Mouse (Mus musculus) neural tube, embryonic 15.5 days (tissue): ENCODE results near the gene Glrx3. TPM values are rescaled to one million over a fixed set of nuclear protein-coding genes. Genes with fewer than 3 reads are reported as not detected.

Source experiments
- ATAC-seq: fragments of 200-750 bp; cut with Nextera tagmentation; 2 replicates; pipeline ENCODE4 v1.8.0; 2017; ENCODE audit warnings: mild to moderate bottlenecking, moderate TSS enrichment, moderate library complexity; ENCODE audit not compliant: low FRiP score
- H3K27ac ChIP-seq: fragments of 300-500 bp; sonication (generic); replicated peaks from 2 replicates; pipeline ENCODE4 v1.5.1; 2015; ENCODE audit warnings: mild to moderate bottlenecking, inconsistent platforms
- H3K27me3 ChIP-seq: fragments of 300-500 bp; sonication (generic); replicated peaks from 2 replicates; pipeline ENCODE4 v1.6.1; 2015; ENCODE audit warnings: inconsistent platforms
- H3K36me3 ChIP-seq: fragments of 300-500 bp; sonication (generic); 2 replicates; pipeline ENCODE4 v1.6.1; 2015; ENCODE audit warnings: inconsistent platforms
- H3K4me1 ChIP-seq: fragments of 300-500 bp; sonication (generic); 2 replicates; pipeline ENCODE4 v1.6.1; 2015; ENCODE audit warnings: inconsistent platforms
- H3K4me2 ChIP-seq: fragments of 300-500 bp; sonication (generic); 2 replicates; pipeline ENCODE4 v1.6.1; 2015; ENCODE audit warnings: inconsistent platforms, mild to moderate bottlenecking, moderate library complexity
- H3K4me3 ChIP-seq: fragments of 300-500 bp; sonication (generic); replicated peaks from 2 replicates; pipeline ENCODE4 v1.5.1; 2015; ENCODE audit warnings: mild to moderate bottlenecking, inconsistent platforms
- H3K9ac ChIP-seq: fragments of 300-500 bp; sonication (generic); replicated peaks from 2 replicates; pipeline ENCODE4 v1.6.1; 2015; ENCODE audit warnings: mild to moderate bottlenecking, inconsistent platforms
- H3K9me3 ChIP-seq: fragments of 300-500 bp; sonication (generic); replicated peaks from 2 replicates; pipeline ENCODE4 v1.6.1; 2016; ENCODE audit warnings: inconsistent platforms
- WGBS: fragments of 180-500 bp; shearing (Covaris S2); methylation state at CpG from one replicate; pipeline ENCODE4 v1.1.7; 2015; ENCODE audit warnings: mixed read lengths; 5-methylcytosine and 5-hydroxymethylcytosine counted together
- polyA plus RNA-seq: library from polyadenylated mRNA; unstranded; fragments of >200 nt; fragmentation: Nextera tagmentation; extraction: Ambion mirVana; gene quantifications from 2 replicates; pipeline ENCODE4 v1.2.1, GENCODE M21; 2015

Gene Glrx3
- polyA plus RNA-seq, 1 experiment from 2014 or later, result 280 TPM

DNA sequence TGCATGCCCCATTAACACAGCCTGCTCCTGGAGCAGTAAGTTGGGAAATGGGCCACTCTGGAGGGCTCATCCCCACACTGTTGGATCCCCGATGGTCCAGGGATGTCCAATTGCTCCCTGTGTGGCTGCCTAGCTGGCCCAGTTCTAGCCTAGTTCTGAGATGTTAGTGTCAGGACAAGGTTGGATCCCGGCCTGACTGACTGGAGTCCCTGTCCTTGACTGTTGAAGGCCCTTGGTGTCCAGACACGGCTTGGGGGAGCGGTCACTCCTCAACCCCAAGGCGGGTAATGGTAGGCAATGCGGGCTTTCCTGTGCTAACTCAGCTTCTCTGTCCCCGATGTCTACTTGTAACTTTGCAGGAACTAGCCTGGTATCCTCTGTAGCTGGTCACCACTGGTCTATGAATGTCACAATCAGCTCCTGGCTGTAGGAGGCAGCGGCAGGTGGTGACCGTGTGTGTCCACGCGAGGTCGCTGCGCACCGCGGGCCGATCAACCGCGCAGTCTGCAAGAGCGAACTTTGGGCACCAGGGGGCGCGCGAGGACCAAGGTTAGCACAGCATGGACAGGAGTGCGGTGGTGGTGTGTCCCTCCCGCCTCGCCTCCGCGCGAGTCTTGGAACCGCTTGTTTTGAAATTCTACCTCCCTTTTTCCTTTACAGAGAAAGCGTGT, 40.7 kb downstream of the Glrx3 start:
- H3K27ac ChIP-seq, result no peak overlapping the region
- WGBS, result 15% methylated on average over 30 of the region's 30 CpGs
- no peaks in the 10 kb centered on the region for H3K36me3 ChIP-seq
- no peaks in the 10 kb centered on the region; the same call in 1 of the 2 replicates for H3K27me3 ChIP-seq
- H3K4me2 ChIP-seq, result peak overlapping the region; percentile 52
- H3K4me3 ChIP-seq, result peak overlapping the region; percentile 26
- no peaks in the 10 kb centered on the region for H3K9me3 ChIP-seq
- H3K9ac ChIP-seq, result 0 out of 2 replicates have a peak overlapping the region, but pooled peaks have one; percentile 34
- ATAC-seq, result peak; percentile 93
- H3K4me1 ChIP-seq, result peaks cover 5% of the 10 kb centered on the region

DNA sequence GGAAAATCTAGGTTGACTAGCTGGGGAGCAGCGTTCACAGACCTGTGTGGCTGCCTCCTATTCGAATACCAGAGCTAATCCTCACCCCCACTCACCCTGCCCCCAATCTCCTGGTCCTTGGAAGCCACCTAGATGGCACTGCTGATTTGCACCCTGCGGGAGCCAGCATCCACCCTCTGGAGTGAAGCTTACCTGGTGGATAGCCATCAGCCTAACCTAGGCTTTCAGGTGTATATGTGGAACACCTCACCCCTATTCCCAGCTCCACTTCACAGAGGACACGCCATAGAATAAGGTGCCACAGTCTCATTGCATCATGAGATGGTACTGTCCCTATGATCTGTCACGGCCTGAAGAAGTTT, 41.2 kb downstream of the Glrx3 start:
- Histone ChIP-seq H3K36me3 (no peaks in the 10 kb centered on the region), H3K4me2 (peak overlapping the region; percentile 52), H3K9me3 (no peaks in the 10 kb centered on the region), H3K27ac (no peak overlapping the region), H3K4me3 (peak overlapping the region; percentile 26), H3K27me3 (no peaks in the 10 kb centered on the region; the same call in 1 of the 2 replicates), H3K4me1 (peaks cover 5% of the 10 kb centered on the region), H3K9ac (0 out of 2 replicates have a peak overlapping the region, but pooled peaks have one; percentile 34)
- peak; percentile 28; the same call in 1 of the 2 replicates for ATAC-seq
- 26% methylated on average over 5 of the region's 5 CpGs for WGBS

DNA sequence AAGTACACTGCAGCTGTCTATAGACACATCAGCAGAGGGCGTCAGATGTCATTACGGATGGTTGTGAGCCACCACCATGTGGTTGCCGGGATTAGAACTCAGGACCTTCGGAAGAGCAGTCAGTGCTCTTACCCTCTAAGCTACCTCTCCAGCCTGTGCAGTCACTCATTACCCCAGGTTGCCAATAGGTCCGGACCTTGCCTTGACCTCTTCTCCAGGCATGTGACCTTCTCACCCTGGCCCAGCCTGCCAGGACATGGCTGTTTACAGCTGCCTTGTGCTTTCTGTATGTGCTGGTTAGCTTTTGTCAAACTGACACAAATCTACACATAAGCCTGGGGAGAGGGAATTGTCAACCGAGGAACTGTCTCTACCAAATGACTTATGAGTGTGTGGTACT, 43.4 kb downstream of the Glrx3 start:
- ATAC-seq, result no peak
- Histone ChIP-seq H3K4me3 (no peak overlapping the region), H3K9me3 (no peaks in the 10 kb centered on the region), H3K27me3 (no peaks in the 10 kb centered on the region; the same call in 1 of the 2 replicates), H3K27ac (no peak overlapping the region), H3K36me3 (no peaks in the 10 kb centered on the region), H3K9ac (no peak overlapping the region), H3K4me1 (peaks cover 5% of the 10 kb centered on the region), H3K4me2 (no peak overlapping the region)
- WGBS, result 74% methylated on average over 6 of the region's 6 CpGs

DNA sequence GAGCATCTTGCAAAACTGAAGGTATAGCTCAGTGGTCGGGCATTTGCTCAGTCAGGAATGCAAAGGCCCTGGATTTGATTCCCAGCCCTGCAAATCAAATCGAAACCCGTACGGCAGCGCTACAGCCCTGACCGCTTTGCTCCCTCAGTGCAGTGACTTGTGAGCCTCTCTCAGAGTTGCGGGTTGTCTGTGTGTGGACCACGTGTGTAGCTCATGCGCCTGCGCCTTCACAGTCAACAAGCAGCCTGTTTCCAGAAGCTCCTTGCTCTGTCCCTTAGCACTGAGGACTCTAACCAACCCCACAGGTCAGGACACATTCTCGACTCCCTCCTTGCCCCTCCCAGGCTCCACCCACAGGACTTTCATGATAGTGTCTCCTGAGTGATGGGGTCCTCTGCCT, 46.6 kb downstream of the Glrx3 start:
- Histone ChIP-seq H3K4me3 (no peak overlapping the region), H3K27ac (no peak overlapping the region), H3K9ac (no peak overlapping the region), H3K4me1 (no peaks in the 10 kb centered on the region), H3K36me3 (no peaks in the 10 kb centered on the region), H3K9me3 (no peaks in the 10 kb centered on the region), H3K4me2 (no peak overlapping the region), H3K27me3 (no peaks in the 10 kb centered on the region)
- no peak for ATAC-seq
- WGBS, result 87% methylated on average over 11 of the region's 11 CpGs

DNA sequence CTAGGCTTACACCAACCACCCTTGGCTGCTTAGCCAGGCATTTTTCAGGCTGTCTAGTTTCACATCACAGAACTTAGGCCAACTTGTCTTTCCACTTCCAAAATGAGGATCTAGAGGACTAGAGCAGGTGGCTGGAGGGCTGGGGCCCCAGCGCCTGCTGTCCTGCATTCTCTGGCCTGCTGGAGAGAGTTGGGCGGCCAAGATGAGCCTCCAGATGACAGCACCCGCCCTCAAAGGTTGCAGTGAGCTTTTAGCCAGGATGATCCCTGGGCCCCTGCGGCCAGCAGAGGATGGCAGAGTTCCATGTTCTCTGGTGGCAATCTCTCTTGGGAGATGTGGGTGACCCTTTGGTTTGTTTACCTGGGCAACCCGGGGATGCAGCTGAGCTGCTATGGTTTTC, 51.0 kb downstream of the Glrx3 start:
- Histone ChIP-seq H3K9me3 (no peaks in the 10 kb centered on the region), H3K36me3 (no peaks in the 10 kb centered on the region), H3K4me1 (peaks cover 10% of the 10 kb centered on the region), H3K4me3 (no peak overlapping the region), H3K27ac (no peak overlapping the region), H3K9ac (no peak overlapping the region), H3K4me2 (no peak overlapping the region), H3K27me3 (no peaks in the 10 kb centered on the region)
- 77% methylated on average over 5 of the region's 5 CpGs for WGBS
- no peak for ATAC-seq

DNA sequence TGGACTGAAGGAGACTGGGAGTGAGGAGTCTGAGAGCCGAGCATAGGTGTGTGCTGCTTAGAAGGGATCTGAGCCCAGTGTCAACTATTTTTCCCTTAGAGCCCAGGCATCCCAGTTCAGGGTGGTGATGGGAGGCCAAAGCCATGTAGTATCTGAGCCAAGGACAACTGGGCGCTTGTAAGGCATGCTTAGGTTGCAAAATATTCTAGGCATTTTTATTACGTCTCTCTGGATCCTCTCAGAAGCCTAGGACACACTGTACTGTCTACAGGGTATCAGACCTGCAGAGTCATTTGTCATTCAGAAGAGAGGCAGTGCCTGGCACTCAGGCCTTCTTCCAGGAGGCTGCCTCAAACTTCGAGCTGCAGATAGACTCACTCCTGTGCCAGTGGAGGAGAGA, 53.3 kb downstream of the Glrx3 start:
- no peak for ATAC-seq
- Histone ChIP-seq H3K9me3 (no peaks in the 10 kb centered on the region), H3K36me3 (no peaks in the 10 kb centered on the region), H3K4me2 (no peak overlapping the region), H3K9ac (no peak overlapping the region), H3K27ac (peak overlapping the region; percentile 61), H3K4me1 (peaks cover 15% of the 10 kb centered on the region), H3K4me3 (no peak overlapping the region), H3K27me3 (no peaks in the 10 kb centered on the region)
- 72% methylated on average over 4 of the region's 4 CpGs for WGBS

DNA sequence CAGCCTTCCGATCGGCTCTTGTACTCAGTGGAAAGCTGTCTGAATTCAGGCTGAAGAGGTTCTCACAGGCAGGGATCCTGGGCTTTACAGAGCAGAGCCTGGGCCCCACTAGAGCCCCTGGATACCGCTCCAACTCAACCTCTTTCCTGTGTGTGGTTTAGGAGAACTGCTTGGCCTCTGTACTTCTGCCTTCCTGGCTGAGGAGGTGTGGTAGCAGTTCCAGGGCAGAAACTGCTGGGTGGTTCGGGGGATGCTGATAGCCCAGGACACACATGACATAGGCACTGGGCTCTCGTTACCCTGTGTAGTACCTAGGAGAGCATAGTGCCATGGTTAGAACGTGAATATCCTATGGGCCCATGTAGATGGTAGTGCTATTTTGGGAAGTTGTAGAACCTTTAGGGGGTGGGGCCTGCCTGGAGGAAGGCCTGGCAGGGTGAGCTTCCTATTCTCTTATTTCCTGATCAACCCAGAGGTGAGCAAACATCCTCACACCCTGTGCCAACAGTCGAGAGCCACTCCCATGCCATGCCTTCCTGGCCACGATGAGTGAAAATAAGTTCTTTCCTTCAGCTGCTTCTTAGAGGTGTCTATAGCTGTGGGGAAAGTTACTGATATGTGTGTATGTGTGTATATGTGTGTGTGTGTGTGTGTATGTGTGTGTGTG, 55.0 kb downstream of the Glrx3 start:
- H3K36me3 ChIP-seq, result no peaks in the 10 kb centered on the region
- no peak overlapping the region for H3K9ac ChIP-seq
- ATAC-seq, result no peak
- WGBS, result 91% methylated on average over 8 of the region's 8 CpGs
- H3K27me3 ChIP-seq, result no peaks in the 10 kb centered on the region
- no peak overlapping the region for H3K4me2 ChIP-seq
- H3K9me3 ChIP-seq, result no peaks in the 10 kb centered on the region
- no peak overlapping the region for H3K4me3 ChIP-seq
- H3K27ac ChIP-seq, result no peak overlapping the region
- H3K4me1 ChIP-seq, result peaks cover 18% of the 10 kb centered on the region

DNA sequence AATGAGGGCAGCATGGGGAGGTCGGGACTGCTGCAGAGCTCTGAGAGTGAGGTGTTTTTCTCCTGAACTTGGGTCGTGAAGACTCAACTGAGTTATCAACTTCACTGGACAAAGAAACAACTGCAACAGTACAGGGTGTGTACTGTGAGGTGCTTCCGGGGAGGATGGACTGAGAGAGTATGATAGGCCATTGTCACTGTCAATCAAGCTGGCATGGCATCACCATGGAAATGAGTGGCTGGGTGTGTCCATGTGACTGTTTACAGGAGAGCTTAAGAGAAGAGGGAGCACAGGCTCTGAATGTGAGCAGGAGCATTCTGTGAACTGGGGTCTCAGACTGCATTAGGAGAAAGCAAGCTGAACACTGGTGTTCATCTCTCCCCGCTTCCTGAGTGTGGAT, 61.3 kb downstream of the Glrx3 start:
- no peak overlapping the region for H3K4me2 ChIP-seq
- WGBS, result 82% methylated on average over 4 of the region's 4 CpGs
- no peaks in the 10 kb centered on the region for H3K36me3 ChIP-seq
- H3K27ac ChIP-seq, result no peak overlapping the region
- no peaks in the 10 kb centered on the region for H3K9me3 ChIP-seq
- ATAC-seq, result no peak
- H3K9ac ChIP-seq, result no peak overlapping the region
- no peak overlapping the region for H3K4me3 ChIP-seq
- no peaks in the 10 kb centered on the region for H3K27me3 ChIP-seq
- H3K4me1 ChIP-seq, result peaks cover 11% of the 10 kb centered on the region; the same call in 1 of the 2 replicates

DNA sequence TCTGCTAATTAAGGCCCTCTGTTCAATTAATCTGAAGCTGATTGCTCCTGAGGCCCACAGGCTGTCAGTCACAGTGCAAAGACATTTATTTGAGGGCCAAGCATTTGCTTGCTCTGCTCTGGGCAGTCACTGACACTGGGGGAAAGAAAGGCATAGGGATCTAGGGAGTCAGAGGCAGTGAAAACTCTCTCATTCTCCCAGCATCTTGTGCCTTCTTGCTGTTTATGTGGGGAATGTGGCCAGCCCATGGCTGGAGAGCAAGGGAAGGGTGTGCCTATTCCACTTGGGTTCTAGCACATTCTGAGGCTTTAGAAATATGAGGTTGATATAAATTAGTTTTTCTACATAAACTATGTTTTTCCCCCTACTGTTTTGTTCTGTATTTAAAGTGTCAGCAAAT, 80.2 kb downstream of the Glrx3 start:
- Histone ChIP-seq H3K4me2 (no peak overlapping the region), H3K9me3 (no peaks in the 10 kb centered on the region), H3K27ac (no peak overlapping the region), H3K9ac (no peak overlapping the region), H3K4me1 (no peaks in the 10 kb centered on the region), H3K4me3 (no peak overlapping the region), H3K27me3 (no peaks in the 10 kb centered on the region), H3K36me3 (no peaks in the 10 kb centered on the region)
- ATAC-seq, result no peak

DNA sequence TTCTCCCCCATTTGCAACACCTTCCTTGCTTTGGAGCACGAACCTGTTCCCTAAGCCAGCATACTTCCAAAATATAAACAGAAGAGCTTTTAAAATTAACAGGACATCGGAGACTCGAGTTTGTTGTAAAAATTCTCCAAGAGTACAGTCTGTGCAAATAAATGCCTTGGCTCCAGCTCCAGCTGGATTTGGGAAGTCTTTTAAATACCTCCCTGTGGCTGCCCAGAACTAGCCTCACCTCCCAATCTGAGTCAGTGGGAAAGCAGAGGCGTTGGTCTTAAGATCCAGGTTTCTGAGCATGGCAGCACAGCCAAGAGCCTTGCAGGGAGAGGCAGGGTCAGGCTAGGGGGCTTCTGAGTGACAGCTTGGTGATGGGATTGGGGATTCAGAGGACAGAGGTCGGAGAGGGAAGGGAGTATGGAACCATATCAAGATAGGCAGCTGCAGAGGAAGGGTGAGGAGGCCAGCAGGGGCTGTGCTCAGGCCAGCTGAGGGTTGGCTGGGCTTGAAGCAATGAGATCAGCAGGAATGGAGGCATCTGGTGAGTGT, 80.7 kb downstream of the Glrx3 start:
- no peaks in the 10 kb centered on the region for H3K27me3 ChIP-seq
- no peak overlapping the region for H3K4me3 ChIP-seq
- H3K4me2 ChIP-seq, result no peak overlapping the region
- H3K36me3 ChIP-seq, result no peaks in the 10 kb centered on the region
- no peaks in the 10 kb centered on the region for H3K4me1 ChIP-seq
- H3K9ac ChIP-seq, result no peak overlapping the region
- no peak for ATAC-seq
- no peak overlapping the region for H3K27ac ChIP-seq
- H3K9me3 ChIP-seq, result no peaks in the 10 kb centered on the region
- WGBS, result 73% methylated on average over 5 of the region's 5 CpGs
